Mouse (Mus musculus): ENCODE measurements around the gene Tacc3. TPM values are rescaled to one million over a fixed set of nuclear protein-coding genes. Genes with fewer than 3 reads are reported as not detected.

The Tacc3 gene
- total and polyA plus RNA-seq, 2 experiments from 2014 or later, result 30.0 to 39.0 TPM

DNA sequence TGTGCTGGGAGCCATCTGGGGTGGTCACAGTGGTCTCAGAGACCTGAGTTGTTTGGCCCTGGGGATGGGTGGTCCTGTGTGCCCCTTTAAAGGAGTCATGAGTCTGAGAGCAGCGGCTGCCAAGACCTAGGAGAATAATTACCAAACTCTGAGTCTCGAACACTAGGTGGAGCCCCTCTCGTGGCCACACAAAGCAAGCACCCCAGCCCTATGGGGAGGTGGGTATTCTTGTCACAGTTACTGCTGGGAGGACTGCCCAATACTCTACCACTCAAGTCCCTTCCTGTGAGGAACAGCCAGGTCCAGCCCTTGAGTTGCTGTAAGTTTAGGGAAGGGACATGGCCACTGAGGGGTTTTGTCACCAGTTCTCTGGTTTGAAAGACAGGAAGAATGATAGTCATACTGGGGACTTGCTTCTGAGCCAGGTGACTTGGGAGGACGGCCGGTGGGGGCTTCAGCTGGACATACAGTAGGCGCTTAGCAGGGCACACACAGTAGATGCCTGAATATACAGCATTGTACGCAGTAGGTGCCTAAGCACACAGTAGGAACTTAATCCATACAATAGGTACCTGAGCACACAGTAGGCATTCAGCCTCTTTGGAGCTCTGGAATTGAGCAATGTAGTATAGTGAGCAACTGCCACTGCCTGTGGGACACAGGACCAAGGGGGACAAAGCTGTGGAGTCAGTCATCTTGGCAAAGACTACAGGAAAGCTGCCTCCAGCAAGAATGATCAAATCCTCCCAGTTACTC lies 26.1 kb downstream of the Tacc3 start:
- Histone ChIP-seq H3K27ac (peak overlapping the region; percentile 34; the same call in 1 of the 2 replicates), H3K4me2 (ENCODE audit: low read depth, low read length) (no peak overlapping the region), H3K4me3 (ENCODE audit: low read length) (no peak overlapping the region), H3K4me1 (ENCODE audit: insufficient read depth, low read length) (peaks cover 4% of the 10 kb centered on the region; the same call in 1 of the 2 replicates), H3K9ac (replicated peaks; ENCODE audit: low read length) (no peak overlapping the region), H3K27me3 (ENCODE audit: insufficient read depth, low read length) (0 out of 2 replicates have a peak, but pooled peaks cover 3% of the 10 kb centered on the region), H3K36me3 (ENCODE audit: insufficient read depth, low read length) (no peaks in the 10 kb centered on the region), H3K9me3 (ENCODE audit: low read length) (no peaks in the 10 kb centered on the region)
- ATAC-seq (peak; percentile 68), DNase-seq (ENCODE audit: low spot score) (peak; percentile 74)
- peak; percentile 74 for TF ChIP-seq CTCF (IDR thresholded peaks at IDR 0.05; ENCODE audit: low read depth)
- WGBS, result 44% methylated on average over 7 of the region's 7 CpGs

DNA sequence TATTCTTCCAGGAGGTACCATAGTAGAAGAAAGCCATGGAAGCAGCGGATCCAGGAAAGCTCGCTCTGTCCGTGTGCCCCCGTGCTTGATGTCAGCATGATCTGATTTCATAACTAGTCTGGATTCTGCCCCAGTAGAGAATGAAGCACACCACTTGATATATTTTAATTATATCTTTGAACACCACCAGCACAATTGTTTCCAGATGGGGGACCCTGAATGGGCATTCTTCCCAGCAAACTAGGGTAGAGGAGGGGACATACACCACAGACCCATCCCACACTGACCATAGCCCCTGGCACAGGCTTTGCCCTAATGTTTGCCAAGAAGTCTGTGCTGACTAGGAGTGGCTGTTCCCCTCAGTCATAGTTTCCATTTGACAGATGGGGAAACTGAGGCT lies 27.0 kb downstream of the Tacc3 start:
- Histone ChIP-seq H3K9me3 (ENCODE audit: low read length) (no peaks in the 10 kb centered on the region), H3K4me1 (ENCODE audit: insufficient read depth, low read length) (peaks cover 12% of the 10 kb centered on the region), H3K36me3 (ENCODE audit: insufficient read depth, low read length) (no peaks in the 10 kb centered on the region), H3K27me3 (ENCODE audit: insufficient read depth, low read length) (0 out of 2 replicates have a peak, but pooled peaks cover 3% of the 10 kb centered on the region), H3K4me3 (ENCODE audit: low read length) (no peak overlapping the region), H3K27ac (no peak overlapping the region), H3K4me2 (ENCODE audit: low read depth, low read length) (no peak overlapping the region), H3K9ac (replicated peaks; ENCODE audit: low read length) (no peak overlapping the region)
- ATAC-seq, result no peak
- no peak for DNase-seq (ENCODE audit: low spot score)
- TF ChIP-seq CTCF (IDR thresholded peaks at IDR 0.05; ENCODE audit: low read depth), result no peak
- 71% methylated on average over 4 of the region's 4 CpGs for WGBS

- no peaks in the 10 kb centered on the region for H3K9me3 ChIP-seq (ENCODE audit: low read length)
- 50% methylated on average over 4 of the region's 4 CpGs for WGBS
- H3K36me3 ChIP-seq (ENCODE audit: insufficient read depth, low read length), result no peaks in the 10 kb centered on the region
- no peak overlapping the region for H3K4me3 ChIP-seq (ENCODE audit: low read length)
- peaks cover 13% of the 10 kb centered on the region for H3K4me1 ChIP-seq (ENCODE audit: insufficient read depth, low read length)
- 0 out of 2 replicates have a peak, but pooled peaks cover 3% of the 10 kb centered on the region for H3K27me3 ChIP-seq (ENCODE audit: insufficient read depth, low read length)
- no peak for DNase-seq (ENCODE audit: low spot score)
- ATAC-seq, result no peak
- H3K9ac ChIP-seq (replicated peaks; ENCODE audit: low read length), result no peak overlapping the region
- no peak for TF ChIP-seq CTCF (IDR thresholded peaks at IDR 0.05; ENCODE audit: low read depth)
- no peak overlapping the region for H3K4me2 ChIP-seq (ENCODE audit: low read depth, low read length)
- H3K27ac ChIP-seq, result no peak overlapping the region
These were observed 29.2 kb downstream of the Tacc3 start for GRCm38 (mm10) chr5:33687142-33687541.

GRCm38 (mm10) chr5:33688278-33689220 lies 30.6 kb downstream of the Tacc3 start:
- no peaks in the 10 kb centered on the region for H3K36me3 ChIP-seq (ENCODE audit: insufficient read depth, low read length)
- H3K4me1 ChIP-seq (ENCODE audit: insufficient read depth, low read length), result peaks cover 13% of the 10 kb centered on the region
- H3K9ac ChIP-seq (replicated peaks; ENCODE audit: low read length), result 0 out of 2 replicates have a peak overlapping the region, but pooled peaks have one; percentile 7
- no peaks in the 10 kb centered on the region for H3K9me3 ChIP-seq (ENCODE audit: low read length)
- 0 out of 2 replicates have a peak overlapping the region, but pooled peaks have one; percentile 20 for H3K4me2 ChIP-seq (ENCODE audit: low read depth, low read length)
- no peak overlapping the region for H3K4me3 ChIP-seq (ENCODE audit: low read length)
- H3K27me3 ChIP-seq (ENCODE audit: insufficient read depth, low read length), result peaks cover 9% of the 10 kb centered on the region; the same call in 1 of the 2 replicates
- peak overlapping the region; percentile 62 for H3K27ac ChIP-seq
- DNase-seq (ENCODE audit: low spot score), result no peak
- no peak for ATAC-seq
- 34% methylated on average over 14 of the region's 14 CpGs for WGBS
- no peak for TF ChIP-seq CTCF (IDR thresholded peaks at IDR 0.05; ENCODE audit: low read depth)

GRCm38 (mm10) chr5:33689221-33689844 lies 31.4 kb downstream of the Tacc3 start:
- Histone ChIP-seq H3K4me2 (ENCODE audit: low read depth, low read length) (0 out of 2 replicates have a peak overlapping the region, but pooled peaks have one; percentile 20), H3K9ac (replicated peaks; ENCODE audit: low read length) (no peak overlapping the region; the same call in 1 of the 2 replicates), H3K4me3 (ENCODE audit: low read length) (no peak overlapping the region), H3K36me3 (ENCODE audit: insufficient read depth, low read length) (no peaks in the 10 kb centered on the region), H3K27me3 (ENCODE audit: insufficient read depth, low read length) (peaks cover 9% of the 10 kb centered on the region), H3K9me3 (ENCODE audit: low read length) (no peaks in the 10 kb centered on the region), H3K4me1 (ENCODE audit: insufficient read depth, low read length) (peaks cover 13% of the 10 kb centered on the region), H3K27ac (peak overlapping the region; percentile 62)
- no peak for TF ChIP-seq CTCF (IDR thresholded peaks at IDR 0.05; ENCODE audit: low read depth)
- ATAC-seq (peak; percentile 92), DNase-seq (ENCODE audit: low spot score) (peak; percentile 79)
- 16% methylated on average over 19 of the region's 20 CpGs for WGBS
